Mouse (Mus musculus): ENCODE results near the gene Shc2. TPM values are rescaled to one million over a fixed set of nuclear protein-coding genes. Genes with fewer than 3 reads are reported as not detected.

Gene Shc2
- polyA plus RNA-seq, 1 experiment from 2014 or later, result 6.5 TPM

- WGBS, result 90% methylated on average over 17 of the region's 17 CpGs
- Histone ChIP-seq H3K27ac (ENCODE audit: low read depth, low read length) (no peak overlapping the region), H3K27me3 (replicated peaks; ENCODE audit: control insufficient read depth, insufficient read depth, low read length) (no peaks in the 10 kb centered on the region), H3K9ac (ENCODE audit: low read length) (no peak overlapping the region), H3K36me3 (ENCODE audit: control insufficient read depth, insufficient read depth, low read length) (no peaks in the 10 kb centered on the region), H3K9me3 (replicated peaks; ENCODE audit: control insufficient read depth, low read length) (no peaks in the 10 kb centered on the region), H3K4me2 (ENCODE audit: low read length) (no peak overlapping the region), H3K4me1 (ENCODE audit: control insufficient read depth, insufficient read depth, low read length) (peaks cover 7% of the 10 kb centered on the region; the same call in 1 of the 2 replicates), H3K4me3 (ENCODE audit: low read depth, low read length) (no peak overlapping the region)
- ATAC-seq, result no peak
- no peak for DNase-seq (ENCODE audit: low spot score)
Observed at GRCm38 (mm10) chr10:79633006-79633777, 4.5 kb downstream of the Shc2 start.

GRCm38 (mm10) chr10:79631432-79631831 lies 6.3 kb downstream of the Shc2 start:
- H3K9ac ChIP-seq (ENCODE audit: low read length), result no peak overlapping the region
- H3K4me1 ChIP-seq (ENCODE audit: control insufficient read depth, insufficient read depth, low read length), result peaks cover 5% of the 10 kb centered on the region; the same call in 1 of the 2 replicates
- DNase-seq (ENCODE audit: low spot score), result peak; percentile 69
- peak; percentile 47 for ATAC-seq
- H3K27ac ChIP-seq (ENCODE audit: low read depth, low read length), result peak overlapping the region; percentile 14; the same call in 1 of the 2 replicates
- 0 out of 2 replicates have a peak, but pooled peaks cover 4% of the 10 kb centered on the region for H3K36me3 ChIP-seq (ENCODE audit: control insufficient read depth, insufficient read depth, low read length)
- H3K9me3 ChIP-seq (replicated peaks; ENCODE audit: control insufficient read depth, low read length), result no peaks in the 10 kb centered on the region
- no peaks in the 10 kb centered on the region for H3K27me3 ChIP-seq (replicated peaks; ENCODE audit: control insufficient read depth, insufficient read depth, low read length)
- WGBS, result 58% methylated on average over 4 of the region's 4 CpGs
- H3K4me2 ChIP-seq (ENCODE audit: low read length), result no peak overlapping the region
- no peak overlapping the region for H3K4me3 ChIP-seq (ENCODE audit: low read depth, low read length)

GRCm38 (mm10) chr10:79628377-79628776 lies 9.3 kb downstream of the Shc2 start:
- no peak overlapping the region for H3K9ac ChIP-seq (ENCODE audit: low read length)
- WGBS, result 61% methylated on average over 5 of the region's 5 CpGs
- 0 out of 2 replicates have a peak, but pooled peaks cover 5% of the 10 kb centered on the region for H3K36me3 ChIP-seq (ENCODE audit: control insufficient read depth, insufficient read depth, low read length)
- H3K9me3 ChIP-seq (replicated peaks; ENCODE audit: control insufficient read depth, low read length), result no peaks in the 10 kb centered on the region
- H3K4me2 ChIP-seq (ENCODE audit: low read length), result no peak overlapping the region
- ATAC-seq (peak; percentile 68; the same call in 1 of the 2 replicates), DNase-seq (ENCODE audit: low spot score) (peak; percentile 75)
- H3K4me1 ChIP-seq (ENCODE audit: control insufficient read depth, insufficient read depth, low read length), result 0 out of 2 replicates have a peak, but pooled peaks cover 4% of the 10 kb centered on the region
- H3K4me3 ChIP-seq (ENCODE audit: low read depth, low read length), result no peak overlapping the region
- no peak overlapping the region for H3K27ac ChIP-seq (ENCODE audit: low read depth, low read length)
- H3K27me3 ChIP-seq (replicated peaks; ENCODE audit: control insufficient read depth, insufficient read depth, low read length), result no peaks in the 10 kb centered on the region

GRCm38 (mm10) chr10:79626156-79626555 lies 11.6 kb downstream of the Shc2 start:
- Histone ChIP-seq H3K36me3 (ENCODE audit: control insufficient read depth, insufficient read depth, low read length) (0 out of 2 replicates have a peak, but pooled peaks cover 5% of the 10 kb centered on the region), H3K9me3 (replicated peaks; ENCODE audit: control insufficient read depth, low read length) (no peaks in the 10 kb centered on the region), H3K9ac (ENCODE audit: low read length) (no peak overlapping the region), H3K4me3 (ENCODE audit: low read depth, low read length) (no peak overlapping the region), H3K4me1 (ENCODE audit: control insufficient read depth, insufficient read depth, low read length) (0 out of 2 replicates have a peak, but pooled peaks cover 4% of the 10 kb centered on the region), H3K4me2 (ENCODE audit: low read length) (no peak overlapping the region), H3K27me3 (replicated peaks; ENCODE audit: control insufficient read depth, insufficient read depth, low read length) (no peaks in the 10 kb centered on the region), H3K27ac (ENCODE audit: low read depth, low read length) (no peak overlapping the region)
- DNase-seq (ENCODE audit: low spot score) (no peak), ATAC-seq (no peak)
- 89% methylated on average over 10 of the region's 10 CpGs for WGBS

GRCm38 (mm10) chr10:79625398-79625797 lies 12.3 kb downstream of the Shc2 start:
- ATAC-seq, result no peak
- Histone ChIP-seq H3K4me2 (ENCODE audit: low read length) (no peak overlapping the region), H3K4me3 (ENCODE audit: low read depth, low read length) (no peak overlapping the region), H3K9me3 (replicated peaks; ENCODE audit: control insufficient read depth, low read length) (no peaks in the 10 kb centered on the region), H3K27ac (ENCODE audit: low read depth, low read length) (no peak overlapping the region), H3K9ac (ENCODE audit: low read length) (no peak overlapping the region), H3K36me3 (ENCODE audit: control insufficient read depth, insufficient read depth, low read length) (0 out of 2 replicates have a peak, but pooled peaks cover 5% of the 10 kb centered on the region), H3K4me1 (ENCODE audit: control insufficient read depth, insufficient read depth, low read length) (0 out of 2 replicates have a peak, but pooled peaks cover 4% of the 10 kb centered on the region), H3K27me3 (replicated peaks; ENCODE audit: control insufficient read depth, insufficient read depth, low read length) (no peaks in the 10 kb centered on the region)
- DNase-seq (ENCODE audit: low spot score), result no peak
- WGBS, result 84% methylated on average over 9 of the region's 9 CpGs

GRCm38 (mm10) chr10:79623950-79624349 lies 13.8 kb downstream of the Shc2 start:
- ATAC-seq (no peak), DNase-seq (ENCODE audit: low spot score) (no peak)
- Histone ChIP-seq H3K4me1 (ENCODE audit: control insufficient read depth, insufficient read depth, low read length) (0 out of 2 replicates have a peak, but pooled peaks cover 2% of the 10 kb centered on the region), H3K27me3 (replicated peaks; ENCODE audit: control insufficient read depth, insufficient read depth, low read length) (no peaks in the 10 kb centered on the region), H3K27ac (ENCODE audit: low read depth, low read length) (no peak overlapping the region), H3K9ac (ENCODE audit: low read length) (no peak overlapping the region), H3K36me3 (ENCODE audit: control insufficient read depth, insufficient read depth, low read length) (0 out of 2 replicates have a peak, but pooled peaks cover 5% of the 10 kb centered on the region), H3K4me3 (ENCODE audit: low read depth, low read length) (no peak overlapping the region), H3K9me3 (replicated peaks; ENCODE audit: control insufficient read depth, low read length) (no peaks in the 10 kb centered on the region), H3K4me2 (ENCODE audit: low read length) (no peak overlapping the region)
- 71% methylated on average over 12 of the region's 12 CpGs for WGBS

GRCm38 (mm10) chr10:79616376-79616775 lies 21.3 kb downstream of the Shc2 start:
- peaks cover 20% of the 10 kb centered on the region for H3K4me1 ChIP-seq (ENCODE audit: control insufficient read depth, insufficient read depth, low read length)
- no peak overlapping the region for H3K27ac ChIP-seq (ENCODE audit: low read depth, low read length)
- no peaks in the 10 kb centered on the region for H3K9me3 ChIP-seq (replicated peaks; ENCODE audit: control insufficient read depth, low read length)
- ATAC-seq, result no peak
- no peak for DNase-seq (ENCODE audit: low spot score)
- peaks cover 22% of the 10 kb centered on the region for H3K27me3 ChIP-seq (replicated peaks; ENCODE audit: control insufficient read depth, insufficient read depth, low read length)
- no peak overlapping the region for H3K4me2 ChIP-seq (ENCODE audit: low read length)
- H3K36me3 ChIP-seq (ENCODE audit: control insufficient read depth, insufficient read depth, low read length), result no peaks in the 10 kb centered on the region
- no peak overlapping the region for H3K4me3 ChIP-seq (ENCODE audit: low read depth, low read length)
- H3K9ac ChIP-seq (ENCODE audit: low read length), result no peak overlapping the region
- 88% methylated on average over 5 of the region's 5 CpGs for WGBS

- Histone ChIP-seq H3K9me3 (replicated peaks; ENCODE audit: control insufficient read depth, low read length) (no peaks in the 10 kb centered on the region), H3K9ac (ENCODE audit: low read length) (no peak overlapping the region), H3K4me3 (ENCODE audit: low read depth, low read length) (no peak overlapping the region), H3K4me1 (ENCODE audit: control insufficient read depth, insufficient read depth, low read length) (peaks cover 20% of the 10 kb centered on the region), H3K27me3 (replicated peaks; ENCODE audit: control insufficient read depth, insufficient read depth, low read length) (peaks cover 27% of the 10 kb centered on the region), H3K27ac (ENCODE audit: low read depth, low read length) (no peak overlapping the region), H3K36me3 (ENCODE audit: control insufficient read depth, insufficient read depth, low read length) (no peaks in the 10 kb centered on the region), H3K4me2 (ENCODE audit: low read length) (no peak overlapping the region)
- ATAC-seq (no peak), DNase-seq (ENCODE audit: low spot score) (peak; percentile 78)
- WGBS, result 11% methylated on average over 8 of the region's 8 CpGs
Observed at GRCm38 (mm10) chr10:79615860-79616259, 21.9 kb downstream of the Shc2 start.

- no peaks in the 10 kb centered on the region for H3K9me3 ChIP-seq (replicated peaks; ENCODE audit: control insufficient read depth, low read length)
- no peak overlapping the region for H3K9ac ChIP-seq (ENCODE audit: low read length)
- DNase-seq (ENCODE audit: low spot score) (no peak), ATAC-seq (no peak)
- peaks cover 20% of the 10 kb centered on the region for H3K4me1 ChIP-seq (ENCODE audit: control insufficient read depth, insufficient read depth, low read length)
- WGBS, result 81% methylated on average over 1 of the region's 1 CpGs
- H3K27me3 ChIP-seq (replicated peaks; ENCODE audit: control insufficient read depth, insufficient read depth, low read length), result peaks cover 27% of the 10 kb centered on the region
- no peak overlapping the region for H3K27ac ChIP-seq (ENCODE audit: low read depth, low read length)
- peak overlapping the region; percentile 51; the same call in 1 of the 2 replicates for H3K4me3 ChIP-seq (ENCODE audit: low read depth, low read length)
- peak overlapping the region; percentile 93 for H3K4me2 ChIP-seq (ENCODE audit: low read length)
- no peaks in the 10 kb centered on the region for H3K36me3 ChIP-seq (ENCODE audit: control insufficient read depth, insufficient read depth, low read length)
Observed at GRCm38 (mm10) chr10:79614305-79614643, 23.4 kb downstream of the Shc2 start.

Data from forebrain, embryonic 14.5 days (tissue).